Mouse (Mus musculus): ENCODE measurements around the gene Taf12. TPM values are rescaled to one million over a fixed set of nuclear protein-coding genes. Genes with fewer than 3 reads are reported as not detected.

Gene Taf12
- 40.5 TPM for total RNA-seq (2023)

DNA sequence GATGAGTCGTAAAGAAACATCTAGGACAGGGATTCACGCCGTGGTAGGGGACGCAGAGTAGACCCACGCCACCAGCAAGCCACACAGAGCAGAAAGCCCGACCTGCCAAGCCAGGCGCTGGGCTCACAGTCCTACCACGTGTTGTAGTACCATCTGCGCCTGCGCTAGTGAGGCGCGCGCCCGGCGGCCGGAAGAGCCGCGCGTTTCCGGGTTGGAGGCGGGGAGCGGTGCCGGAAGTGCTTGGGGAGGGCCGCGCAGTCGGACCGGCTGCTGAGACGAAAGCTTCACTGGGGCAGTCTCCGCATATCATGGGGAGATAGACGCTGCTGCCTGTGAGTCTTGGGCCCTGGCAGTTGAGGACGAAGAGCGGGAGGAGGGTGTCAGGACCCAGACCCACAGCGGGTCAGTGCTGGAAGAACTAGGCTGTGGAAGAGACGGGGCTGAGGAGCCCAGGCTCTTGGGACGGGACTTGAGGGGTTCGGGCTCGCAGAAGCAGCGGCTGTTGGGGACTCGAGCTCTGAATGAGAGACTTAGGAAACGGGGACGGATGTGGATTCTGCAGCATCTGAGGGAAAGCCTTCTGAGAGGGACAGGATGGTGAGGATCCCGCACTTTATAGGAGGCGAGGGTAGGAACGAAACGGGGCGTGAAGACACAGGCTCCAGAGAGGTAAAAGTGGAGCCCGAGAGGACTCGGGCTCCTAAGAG lies at the start of gene Taf12:
Taf12 (plus strand) TSS at position 220 of the 707 bp plus-strand sequence.

DNA sequence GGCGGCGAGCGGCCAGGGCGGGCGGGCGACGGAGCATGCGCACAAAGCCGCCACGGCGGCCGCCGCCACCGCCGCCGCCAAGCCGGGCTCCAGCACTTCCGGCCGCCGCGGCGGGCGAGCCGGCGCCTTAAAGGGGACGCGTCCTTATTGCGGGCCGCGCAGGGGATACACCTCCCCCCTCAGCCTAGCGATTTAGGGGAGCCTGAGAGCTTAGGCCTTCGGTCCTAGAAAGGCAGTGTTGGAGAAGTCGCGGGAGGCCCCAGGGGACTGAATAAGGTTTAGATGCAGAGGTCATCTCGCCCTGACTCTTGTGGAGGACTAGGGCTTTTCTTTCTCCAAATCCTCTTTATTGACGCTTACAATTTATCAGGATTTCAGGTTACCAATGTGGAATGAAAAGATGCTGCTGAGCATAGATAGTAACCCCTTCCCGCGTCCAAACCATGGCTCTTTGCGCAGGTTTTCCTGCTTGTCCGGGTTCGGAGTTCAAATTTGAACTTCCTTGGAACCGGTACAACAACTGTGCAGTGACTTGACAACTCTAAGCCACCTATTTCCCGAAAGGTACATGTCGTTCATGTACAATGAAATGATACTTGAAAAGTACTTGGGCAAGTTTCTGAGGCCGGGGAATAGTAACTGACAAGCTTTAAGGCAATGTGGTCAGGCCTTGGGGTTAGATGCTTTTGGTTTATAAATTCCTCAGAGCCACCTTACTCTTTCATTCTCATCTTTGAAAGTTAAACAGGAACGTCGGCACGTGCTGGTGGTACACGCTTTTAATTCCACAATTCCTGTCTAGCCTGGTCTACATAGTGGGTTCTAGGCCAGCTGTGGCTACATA lies 12.4 kb upstream of the Taf12 start, which contains the start of gene Gmeb1:
Gmeb1 (minus strand) TSS at position 89 of the 844 bp plus-strand sequence.

DNA sequence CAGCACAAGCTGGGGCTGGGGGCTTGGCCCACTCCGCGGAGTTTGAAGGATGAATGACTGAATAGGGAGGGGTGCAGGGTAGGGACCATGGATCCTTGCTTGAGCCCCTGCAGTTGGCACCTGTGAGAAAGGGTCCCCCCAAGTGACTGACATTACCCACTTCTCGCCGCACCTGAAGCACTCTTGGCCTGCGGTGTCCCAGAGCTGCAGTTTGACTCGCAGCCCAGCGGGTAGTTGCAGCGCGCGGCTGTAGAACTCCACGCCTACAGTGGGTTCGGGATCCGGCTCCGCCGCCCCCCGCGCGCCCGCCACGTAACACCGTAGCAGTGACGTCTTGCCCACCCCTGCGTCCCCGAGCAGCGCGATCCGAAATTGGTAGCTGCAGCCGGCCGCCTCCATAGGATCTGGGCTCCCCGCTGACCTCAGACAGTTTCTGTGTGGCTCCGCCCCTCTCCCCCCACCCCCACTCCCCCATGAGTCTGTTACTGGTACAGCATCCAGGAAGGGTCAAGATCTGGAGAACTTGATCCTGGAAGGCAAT lies 28.8 kb downstream of the Taf12 start, which contains the start of gene Rab42:
Rab42 (minus strand) TSS at position 447 of the 541 bp plus-strand sequence.

DNA sequence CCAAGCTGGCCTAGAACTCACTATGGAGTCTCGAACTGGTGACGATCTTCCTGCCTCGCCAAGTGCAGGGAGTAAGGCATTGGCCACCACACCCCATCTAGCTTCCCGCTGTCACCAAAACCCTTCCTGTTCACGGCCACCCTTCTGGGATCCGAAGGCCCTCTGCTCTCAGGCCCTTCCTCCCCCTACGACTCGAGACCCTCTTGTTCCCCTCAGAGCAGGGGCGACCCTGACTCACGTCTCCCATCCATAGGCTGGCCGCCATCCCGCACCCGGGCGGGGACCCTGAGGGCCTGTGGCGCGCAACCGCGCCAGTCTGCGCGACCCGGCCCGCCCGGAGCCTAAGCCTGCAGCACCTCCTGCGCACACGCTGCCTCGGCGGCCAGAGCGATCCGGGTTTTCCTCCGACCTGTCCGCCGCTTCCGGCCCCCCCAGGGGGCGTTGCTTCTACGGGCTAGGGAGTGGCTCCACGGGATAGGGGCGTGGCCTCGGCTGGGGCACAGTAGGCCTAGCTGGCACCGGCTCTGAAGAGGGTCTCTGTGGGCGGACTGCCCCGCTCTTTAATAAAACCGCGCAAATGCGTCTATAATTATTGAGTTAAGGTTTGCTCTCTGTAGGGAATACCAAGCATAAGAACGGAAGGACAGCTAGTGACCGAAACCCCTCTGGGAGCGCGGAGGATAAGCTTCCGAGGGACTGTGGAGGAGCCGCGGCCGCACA lies 55.1 kb downstream of the Taf12 start, which contains the start of gene Trnau1ap:
Trnau1ap (minus strand) TSS at position 424 of the 720 bp plus-strand sequence.

Other genes with a start within 250 kb of the Taf12 start
- 0.92 TPM for gene Gm10300, start 199.7 kb upstream of the Taf12 start, total RNA-seq (2023)
- gene Epb41, start 199.1 kb upstream of the Taf12 start, total RNA-seq (2023) = 131 TPM
- not detected for gene Oprd1, start 129.9 kb upstream of the Taf12 start, total RNA-seq (2023)
- 78.5 TPM for gene Ythdf2, start 62.1 kb upstream of the Taf12 start, total RNA-seq (2023)
- 37.3 TPM for gene Gmeb1, start 12.8 kb upstream of the Taf12 start, total RNA-seq (2023)
- not detected for gene Rab42, start 29.0 kb downstream of the Taf12 start, total RNA-seq (2023)
- gene Trnau1ap, start 55.2 kb downstream of the Taf12 start, total RNA-seq (2023) = 30.4 TPM
- gene Rcc1, start 79.2 kb downstream of the Taf12 start, total RNA-seq (2023) = 16.5 TPM
- 19.5 TPM for gene Phactr4, start 148.1 kb downstream of the Taf12 start, total RNA-seq (2023)
- gene Med18, start 189.5 kb downstream of the Taf12 start, total RNA-seq (2023) = 11.4 TPM
- 8.5 TPM for gene Sesn2, start 236.1 kb downstream of the Taf12 start, total RNA-seq (2023)